Mouse (Mus musculus): ENCODE results near the gene Arl14. TPM values are rescaled to one million over a fixed set of nuclear protein-coding genes. Genes with fewer than 3 reads are reported as not detected.

Arl14 gene
- total and polyA plus RNA-seq, 2 experiments from 2014 or later = not detected

GRCm38 (mm10) chr3:69213465-69213864 lies 8.8 kb upstream of the Arl14 start:
- H3K27ac ChIP-seq (ENCODE audit: low read depth, low read length) = no peak overlapping the region
- no peak for TF ChIP-seq CTCF (IDR thresholded peaks at IDR 0.05; ENCODE audit: low read depth)
- no peak overlapping the region for H3K4me2 ChIP-seq (ENCODE audit: low read depth)
- WGBS = 85% methylated on average over 5 of the region's 5 CpGs
- H3K27me3 ChIP-seq (ENCODE audit: insufficient read depth, low read length) = no peaks in the 10 kb centered on the region
- H3K4me1 ChIP-seq (ENCODE audit: insufficient read depth) = no peaks in the 10 kb centered on the region
- DNase-seq (no peak), ATAC-seq (no peak)
- no peak overlapping the region for H3K4me3 ChIP-seq (ENCODE audit: low read depth, low read length)
- no peaks in the 10 kb centered on the region for H3K36me3 ChIP-seq (ENCODE audit: insufficient read depth)
- H3K9me3 ChIP-seq (ENCODE audit: low read length) = no peaks in the 10 kb centered on the region
- H3K9ac ChIP-seq = no peak overlapping the region

DNA sequence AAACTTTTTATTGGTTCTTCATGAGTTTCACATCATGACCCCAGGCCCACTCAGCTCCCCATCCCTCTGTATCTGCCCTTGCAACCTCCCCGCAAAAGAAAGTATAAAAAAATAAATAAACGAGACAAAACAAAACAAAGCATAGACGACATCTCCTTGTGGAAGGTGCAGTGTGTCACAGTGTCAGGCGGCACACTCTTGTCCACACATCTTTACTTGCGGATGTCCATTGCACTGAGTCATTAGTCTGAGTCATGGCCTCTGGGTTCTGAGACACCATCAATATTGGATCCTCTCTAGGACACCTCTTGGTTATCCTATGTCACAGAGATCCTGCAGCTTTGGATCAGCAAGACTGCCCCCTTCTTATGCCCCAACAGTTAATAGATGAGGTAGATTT lies 7.7 kb upstream of the Arl14 start:
- 94% methylated on average over 5 of the region's 5 CpGs for WGBS
- H3K4me2 ChIP-seq (ENCODE audit: low read depth) = no peak overlapping the region
- H3K27ac ChIP-seq (ENCODE audit: low read depth, low read length) = no peak overlapping the region
- ATAC-seq (no peak), DNase-seq (no peak)
- H3K36me3 ChIP-seq (ENCODE audit: insufficient read depth) = no peaks in the 10 kb centered on the region
- no peak overlapping the region for H3K9ac ChIP-seq
- no peak overlapping the region for H3K4me3 ChIP-seq (ENCODE audit: low read depth, low read length)
- no peaks in the 10 kb centered on the region for H3K4me1 ChIP-seq (ENCODE audit: insufficient read depth)
- no peaks in the 10 kb centered on the region for H3K9me3 ChIP-seq (ENCODE audit: low read length)
- no peaks in the 10 kb centered on the region for H3K27me3 ChIP-seq (ENCODE audit: insufficient read depth, low read length)
- TF ChIP-seq CTCF (IDR thresholded peaks at IDR 0.05; ENCODE audit: low read depth) = no peak

DNA sequence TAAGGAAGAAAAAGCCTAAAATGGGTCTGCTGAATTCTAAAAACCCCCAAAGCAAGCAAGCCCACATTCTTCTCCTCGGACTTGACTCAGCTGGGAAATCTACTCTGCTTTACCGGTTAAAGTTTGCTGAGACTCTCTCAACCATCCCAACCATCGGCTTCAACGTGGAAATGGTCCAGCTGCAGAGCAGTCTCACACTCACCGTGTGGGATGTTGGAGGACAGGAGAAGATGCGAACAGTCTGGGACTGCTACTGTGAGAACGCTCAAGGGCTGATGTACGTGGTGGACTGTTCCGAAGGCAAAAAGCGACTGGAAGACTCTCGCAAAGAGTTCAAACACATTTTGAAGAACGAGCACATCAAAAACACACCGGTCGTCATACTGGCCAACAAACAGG lies 282 bp downstream of the Arl14 start:
- ATAC-seq (no peak), DNase-seq (no peak)
- H3K4me2 ChIP-seq (ENCODE audit: low read depth) = no peak overlapping the region
- no peak for TF ChIP-seq CTCF (IDR thresholded peaks at IDR 0.05; ENCODE audit: low read depth)
- no peaks in the 10 kb centered on the region for H3K4me1 ChIP-seq (ENCODE audit: insufficient read depth)
- H3K4me3 ChIP-seq (ENCODE audit: low read depth, low read length) = no peak overlapping the region
- no peaks in the 10 kb centered on the region for H3K27me3 ChIP-seq (ENCODE audit: insufficient read depth, low read length)
- WGBS = 86% methylated on average over 14 of the region's 14 CpGs
- no peak overlapping the region for H3K27ac ChIP-seq (ENCODE audit: low read depth, low read length)
- H3K36me3 ChIP-seq (ENCODE audit: insufficient read depth) = no peaks in the 10 kb centered on the region
- H3K9ac ChIP-seq = no peak overlapping the region
- H3K9me3 ChIP-seq (ENCODE audit: low read length) = no peaks in the 10 kb centered on the region

DNA sequence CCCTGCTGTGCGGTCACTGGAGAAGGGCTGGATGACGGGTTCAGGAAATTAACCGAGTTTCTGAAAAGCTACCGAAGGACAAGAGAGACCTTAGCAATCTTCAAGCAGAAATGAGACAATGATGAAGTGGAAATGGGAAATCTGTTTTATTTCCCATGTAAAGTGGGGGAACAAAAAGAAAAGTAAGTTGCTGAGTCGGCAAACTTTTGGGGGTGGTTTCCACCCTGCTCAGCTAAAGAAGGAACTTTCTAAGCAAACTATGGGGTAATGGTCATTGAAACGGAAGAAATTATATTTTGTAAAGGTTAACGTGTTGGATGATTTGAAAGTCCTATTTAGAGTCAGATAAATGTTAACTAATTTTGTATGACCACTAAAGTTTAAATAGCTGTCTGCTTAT lies 768 bp downstream of the Arl14 start:
- DNase-seq = no peak
- ATAC-seq = no peak
- Histone ChIP-seq H3K36me3 (ENCODE audit: insufficient read depth) (no peaks in the 10 kb centered on the region), H3K9ac (no peak overlapping the region), H3K4me3 (ENCODE audit: low read depth, low read length) (no peak overlapping the region), H3K9me3 (ENCODE audit: low read length) (no peaks in the 10 kb centered on the region), H3K27ac (ENCODE audit: low read depth, low read length) (no peak overlapping the region), H3K4me2 (ENCODE audit: low read depth) (no peak overlapping the region), H3K27me3 (ENCODE audit: insufficient read depth, low read length) (no peaks in the 10 kb centered on the region), H3K4me1 (ENCODE audit: insufficient read depth) (no peaks in the 10 kb centered on the region)
- 86% methylated on average over 7 of the region's 7 CpGs for WGBS
- TF ChIP-seq CTCF (IDR thresholded peaks at IDR 0.05; ENCODE audit: low read depth) = no peak

DNA sequence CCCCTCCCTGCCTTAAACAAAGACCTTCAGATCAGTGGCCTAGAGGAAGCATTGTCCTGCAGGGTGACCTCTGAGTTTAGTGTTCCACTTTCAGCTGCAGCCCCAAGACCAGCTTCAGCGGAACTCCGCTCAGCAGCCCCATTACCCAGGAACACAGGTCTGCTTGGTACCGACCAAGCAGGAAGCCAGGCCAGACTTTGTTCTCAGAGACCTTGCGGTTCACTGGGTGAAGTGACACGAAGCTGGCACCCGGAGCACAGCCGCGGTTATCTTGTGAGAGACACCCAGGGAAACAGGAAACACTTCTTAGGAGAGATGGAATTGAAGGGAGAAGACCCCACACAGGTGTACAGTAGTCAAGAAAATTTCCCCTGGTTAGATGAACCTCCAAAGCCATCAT lies 1.4 kb downstream of the Arl14 start:
- DNase-seq (no peak), ATAC-seq (no peak)
- Histone ChIP-seq H3K36me3 (ENCODE audit: insufficient read depth) (no peaks in the 10 kb centered on the region), H3K9me3 (ENCODE audit: low read length) (no peaks in the 10 kb centered on the region), H3K9ac (no peak overlapping the region), H3K27ac (ENCODE audit: low read depth, low read length) (no peak overlapping the region), H3K27me3 (ENCODE audit: insufficient read depth, low read length) (no peaks in the 10 kb centered on the region), H3K4me2 (ENCODE audit: low read depth) (no peak overlapping the region), H3K4me3 (ENCODE audit: low read depth, low read length) (no peak overlapping the region), H3K4me1 (ENCODE audit: insufficient read depth) (no peaks in the 10 kb centered on the region)
- WGBS = 78% methylated on average over 8 of the region's 8 CpGs
- no peak for TF ChIP-seq CTCF (IDR thresholded peaks at IDR 0.05; ENCODE audit: low read depth)

- Histone ChIP-seq H3K4me1 (ENCODE audit: insufficient read depth) (no peaks in the 10 kb centered on the region), H3K4me2 (ENCODE audit: low read depth) (no peak overlapping the region), H3K9me3 (ENCODE audit: low read length) (no peaks in the 10 kb centered on the region), H3K4me3 (ENCODE audit: low read depth, low read length) (no peak overlapping the region), H3K36me3 (ENCODE audit: insufficient read depth) (no peaks in the 10 kb centered on the region), H3K9ac (no peak overlapping the region), H3K27ac (ENCODE audit: low read depth, low read length) (no peak overlapping the region), H3K27me3 (ENCODE audit: insufficient read depth, low read length) (no peaks in the 10 kb centered on the region)
- DNase-seq = no peak
- 0 out of 2 replicates have a peak, but pooled peaks have one; percentile 29 for ATAC-seq
- no peak for TF ChIP-seq CTCF (IDR thresholded peaks at IDR 0.05; ENCODE audit: low read depth)
Observed at GRCm38 (mm10) chr3:69225019-69225418, 2.8 kb downstream of the Arl14 start.

GRCm38 (mm10) chr3:69226496-69226895 lies 4.3 kb downstream of the Arl14 start:
- no peaks in the 10 kb centered on the region for H3K36me3 ChIP-seq (ENCODE audit: insufficient read depth)
- no peak overlapping the region for H3K4me3 ChIP-seq (ENCODE audit: low read depth, low read length)
- H3K4me2 ChIP-seq (ENCODE audit: low read depth) = no peak overlapping the region
- no peaks in the 10 kb centered on the region for H3K9me3 ChIP-seq (ENCODE audit: low read length)
- H3K9ac ChIP-seq = no peak overlapping the region
- TF ChIP-seq CTCF (IDR thresholded peaks at IDR 0.05; ENCODE audit: low read depth) = no peak
- 80% methylated on average over 2 of the region's 2 CpGs for WGBS
- H3K4me1 ChIP-seq (ENCODE audit: insufficient read depth) = no peaks in the 10 kb centered on the region
- H3K27me3 ChIP-seq (ENCODE audit: insufficient read depth, low read length) = no peaks in the 10 kb centered on the region
- no peak for ATAC-seq
- no peak overlapping the region for H3K27ac ChIP-seq (ENCODE audit: low read depth, low read length)
- no peak for DNase-seq

GRCm38 (mm10) chr3:69228002-69228401 lies 5.8 kb downstream of the Arl14 start:
- WGBS = 79% methylated on average over 1 of the region's 1 CpGs
- no peak for ATAC-seq

More at GRCm38 (mm10) chr3:69228002-69228401, 5.8 kb downstream of the Arl14 start:
- Histone ChIP-seq H3K9ac (no peak overlapping the region), H3K36me3 (ENCODE audit: insufficient read depth) (no peaks in the 10 kb centered on the region), H3K4me1 (ENCODE audit: insufficient read depth) (no peaks in the 10 kb centered on the region), H3K4me3 (ENCODE audit: low read depth, low read length) (no peak overlapping the region), H3K27me3 (ENCODE audit: insufficient read depth, low read length) (no peaks in the 10 kb centered on the region), H3K27ac (ENCODE audit: low read depth, low read length) (no peak overlapping the region), H3K9me3 (ENCODE audit: low read length) (no peaks in the 10 kb centered on the region), H3K4me2 (ENCODE audit: low read depth) (no peak overlapping the region)
- TF ChIP-seq CTCF (IDR thresholded peaks at IDR 0.05; ENCODE audit: low read depth) = no peak
- no peak for DNase-seq
